Mouse (Mus musculus) ES-Bruce4 (cell line): ENCODE data around the gene Mdfi. TPM values are rescaled to one million over a fixed set of nuclear protein-coding genes. Genes with fewer than 3 reads are reported as not detected.

ENCODE experiments used
- H3K27ac ChIP-seq: 2 replicates; pipeline ENCODE4 v1.5.1; 2012; ENCODE audit warnings: low read length, inconsistent platforms; ENCODE audit not compliant: insufficient read depth
- H3K27me3 ChIP-seq: 2 replicates; pipeline ENCODE4 v1.6.1; 2012; ENCODE audit warnings: mild to moderate bottlenecking, low read length, inconsistent platforms; ENCODE audit not compliant: control insufficient read depth, poor library complexity, insufficient read depth, severe bottlenecking
- H3K36me3 ChIP-seq: 2 replicates; pipeline ENCODE4 v1.6.1; 2012; ENCODE audit warnings: inconsistent platforms, mild to moderate bottlenecking, low read length, moderate library complexity; ENCODE audit not compliant: control insufficient read depth, poor library complexity, insufficient read depth, severe bottlenecking
- H3K4me1 ChIP-seq: one replicate; pipeline ENCODE4 v1.8.1; 2011; ENCODE audit warnings: low read length; ENCODE audit not compliant: control insufficient read depth, insufficient read depth
- H3K4me3 ChIP-seq: 2 replicates; pipeline ENCODE4 v1.5.1; 2011; ENCODE audit warnings: low read depth, mild to moderate bottlenecking, low read length
- H3K9ac ChIP-seq: 2 replicates; pipeline ENCODE4 v1.6.1; 2012; ENCODE audit warnings: low read depth, mild to moderate bottlenecking, inconsistent platforms; ENCODE audit not compliant: poor library complexity, severe bottlenecking
- H3K9me3 ChIP-seq: replicated peaks from 2 replicates; pipeline ENCODE4 v1.6.1; 2012; ENCODE audit warnings: mild to moderate bottlenecking, low read length, inconsistent platforms; ENCODE audit not compliant: control insufficient read depth, poor library complexity, insufficient read depth, severe bottlenecking
- CTCF ChIP-seq: IDR thresholded peaks from one replicate; pipeline ENCODE4 v1.8.1; 2011; ENCODE audit warnings: low read depth, low read length
- EP300 ChIP-seq: IDR thresholded peaks from 2 replicates; pipeline ENCODE4 v1.6.1; 2011; ENCODE audit warnings: low read depth, low read length; ENCODE audit not compliant: insufficient read depth
- POLR2A ChIP-seq: IDR thresholded peaks from one replicate; pipeline ENCODE4 v1.8.1; 2011; ENCODE audit warnings: low read length; ENCODE audit not compliant: insufficient read depth
- polyA plus RNA-seq: library from polyadenylated mRNA; stranded (reverse); fragments of >200 nt; gene quantifications from 2 replicates; pipeline ENCODE4 v1.2.4, GENCODE M21; 2011; ENCODE audit warnings: low read depth; ENCODE audit not compliant: missing spikeins, insufficient read depth, insufficient read length

The Mdfi gene
- polyA plus RNA-seq, 1 experiment, result 22.3 TPM

DNA sequence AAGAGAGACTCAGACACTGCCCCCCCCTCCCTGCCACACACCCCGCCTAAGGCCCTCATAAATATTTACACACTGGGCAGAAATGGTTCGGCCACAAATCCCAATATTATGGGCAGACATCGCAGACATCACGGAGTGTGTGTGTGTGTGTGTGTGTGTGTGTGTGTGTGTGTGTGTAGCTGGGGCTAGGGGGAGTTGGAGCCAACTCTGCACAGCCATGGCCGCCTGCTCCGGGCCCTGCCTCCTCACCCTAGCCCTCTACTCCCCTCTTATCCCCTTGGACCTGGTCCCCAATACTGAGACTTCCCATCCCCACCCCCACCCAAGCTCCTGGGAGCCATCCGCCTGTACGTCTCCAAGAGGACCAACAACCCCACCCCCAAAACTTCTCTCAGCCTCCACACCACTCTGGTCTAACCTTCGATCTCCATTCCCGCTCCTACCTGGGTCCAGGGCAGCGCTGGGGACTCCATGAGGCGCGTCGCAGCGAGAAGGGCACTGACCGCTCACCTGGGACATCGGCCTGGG is 1.9 kb downstream of the Mdfi start:
- Histone ChIP-seq H3K27me3 (peaks cover 2% of the 10 kb centered on the region; the same call in 1 of the 2 replicates), H3K4me3 (peak overlapping the region; percentile 74), H3K4me1 (no peaks in the 10 kb centered on the region), H3K9ac (peak overlapping the region; percentile 32), H3K27ac (no peak overlapping the region), H3K36me3 (no peaks in the 10 kb centered on the region), H3K9me3 (no peaks in the 10 kb centered on the region)
- TF ChIP-seq CTCF (no peak), POLR2A (no peak), EP300 (no peak)

DNA sequence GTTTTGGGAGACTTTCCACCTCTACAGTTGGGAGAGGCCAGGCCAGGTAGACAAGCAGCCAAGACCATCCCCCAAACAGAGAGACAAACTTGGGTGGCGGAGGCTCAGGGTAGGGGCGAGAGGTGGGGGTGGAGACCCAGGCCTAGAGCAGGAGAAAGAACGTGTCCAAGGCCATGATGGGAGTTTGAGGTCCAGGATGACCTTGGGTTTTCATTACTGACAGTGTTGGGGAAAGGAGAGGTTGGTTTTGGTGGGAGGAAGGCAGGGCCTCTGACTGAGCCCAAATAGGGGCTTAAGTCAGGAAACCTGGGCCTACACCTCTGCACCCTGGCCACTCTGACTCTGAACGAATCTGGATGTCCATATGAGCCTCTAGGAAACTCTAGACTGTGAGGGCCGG is 2.7 kb downstream of the Mdfi start:
- Histone ChIP-seq H3K4me3 (no peak overlapping the region), H3K9ac (no peak overlapping the region), H3K4me1 (no peaks in the 10 kb centered on the region), H3K9me3 (no peaks in the 10 kb centered on the region), H3K36me3 (no peaks in the 10 kb centered on the region), H3K27ac (no peak overlapping the region), H3K27me3 (peaks cover 2% of the 10 kb centered on the region; the same call in 1 of the 2 replicates)
- TF ChIP-seq EP300, result no peak

DNA sequence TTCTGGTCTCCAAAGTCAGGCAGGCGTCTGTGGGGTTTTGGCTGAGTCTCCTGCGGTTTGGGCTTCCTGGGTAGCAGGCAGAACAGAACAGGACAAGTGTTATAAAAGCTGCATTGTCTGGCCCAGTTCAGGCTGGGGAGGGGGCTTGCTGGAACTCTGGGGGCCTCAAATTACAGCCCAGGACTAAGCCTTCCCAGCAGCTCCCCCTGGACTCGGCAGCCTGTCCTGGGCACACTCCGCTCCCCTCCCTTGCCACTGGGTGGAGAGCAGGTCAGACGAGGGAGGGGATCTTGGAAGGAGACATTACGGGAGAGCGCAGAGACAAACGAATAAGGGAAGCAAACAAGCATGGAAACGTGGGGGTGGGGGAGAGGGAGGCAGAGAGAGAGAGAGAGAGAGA is 3.3 kb downstream of the Mdfi start:
- Histone ChIP-seq H3K4me1 (no peaks in the 10 kb centered on the region), H3K4me3 (no peak overlapping the region), H3K9me3 (no peaks in the 10 kb centered on the region), H3K27ac (no peak overlapping the region), H3K27me3 (peaks cover 2% of the 10 kb centered on the region; the same call in 1 of the 2 replicates), H3K9ac (no peak overlapping the region), H3K36me3 (no peaks in the 10 kb centered on the region)
- TF ChIP-seq EP300 (no peak), POLR2A (no peak)

- no peaks in the 10 kb centered on the region for H3K36me3 ChIP-seq
- H3K4me3 ChIP-seq, result no peak overlapping the region
- H3K9me3 ChIP-seq, result no peaks in the 10 kb centered on the region
- H3K27ac ChIP-seq, result no peak overlapping the region
- H3K9ac ChIP-seq, result no peak overlapping the region; the same call in 1 of the 2 replicates
- no peaks in the 10 kb centered on the region for H3K27me3 ChIP-seq
- TF ChIP-seq CTCF (no peak), EP300 (no peak), POLR2A (no peak)
- H3K4me1 ChIP-seq, result peaks cover 7% of the 10 kb centered on the region
Observed at GRCm38 (mm10) chr17:47821339-47821738, 13.2 kb downstream of the Mdfi start.

GRCm38 (mm10) chr17:47818038-47818725 is 16.3 kb downstream of the Mdfi start:
- Histone ChIP-seq H3K27me3 (no peaks in the 10 kb centered on the region), H3K9ac (no peak overlapping the region; the same call in 1 of the 2 replicates), H3K9me3 (no peaks in the 10 kb centered on the region), H3K27ac (peak overlapping the region; percentile 78), H3K4me3 (0 out of 2 replicates have a peak overlapping the region, but pooled peaks have one; percentile 8), H3K4me1 (peaks cover 7% of the 10 kb centered on the region), H3K36me3 (no peaks in the 10 kb centered on the region)
- TF ChIP-seq EP300 (peak; percentile 78), CTCF (no peak)

GRCm38 (mm10) chr17:47815446-47815845 is 19.0 kb downstream of the Mdfi start:
- Histone ChIP-seq H3K9ac (peak overlapping the region; percentile 21), H3K27me3 (no peaks in the 10 kb centered on the region), H3K27ac (no peak overlapping the region), H3K4me3 (peak overlapping the region; percentile 38), H3K4me1 (peaks cover 6% of the 10 kb centered on the region), H3K36me3 (no peaks in the 10 kb centered on the region), H3K9me3 (no peaks in the 10 kb centered on the region)
- TF ChIP-seq CTCF (no peak), EP300 (no peak), POLR2A (no peak)
